Mouse (Mus musculus) ovary, postnatal 10 days (tissue): Measurements from ENCODE around the gene Lmo4.

Experiments
- DNase-seq: peaks from one replicate; pipeline ENCODE4 v3.0.0; 2022; ENCODE audit warnings: low spot score

Gene Lmo4

GRCm38 (mm10) chr3:144203259-144203987 lies 1.6 kb downstream of the Lmo4 start:
- DNase-seq, result no peak

DNA sequence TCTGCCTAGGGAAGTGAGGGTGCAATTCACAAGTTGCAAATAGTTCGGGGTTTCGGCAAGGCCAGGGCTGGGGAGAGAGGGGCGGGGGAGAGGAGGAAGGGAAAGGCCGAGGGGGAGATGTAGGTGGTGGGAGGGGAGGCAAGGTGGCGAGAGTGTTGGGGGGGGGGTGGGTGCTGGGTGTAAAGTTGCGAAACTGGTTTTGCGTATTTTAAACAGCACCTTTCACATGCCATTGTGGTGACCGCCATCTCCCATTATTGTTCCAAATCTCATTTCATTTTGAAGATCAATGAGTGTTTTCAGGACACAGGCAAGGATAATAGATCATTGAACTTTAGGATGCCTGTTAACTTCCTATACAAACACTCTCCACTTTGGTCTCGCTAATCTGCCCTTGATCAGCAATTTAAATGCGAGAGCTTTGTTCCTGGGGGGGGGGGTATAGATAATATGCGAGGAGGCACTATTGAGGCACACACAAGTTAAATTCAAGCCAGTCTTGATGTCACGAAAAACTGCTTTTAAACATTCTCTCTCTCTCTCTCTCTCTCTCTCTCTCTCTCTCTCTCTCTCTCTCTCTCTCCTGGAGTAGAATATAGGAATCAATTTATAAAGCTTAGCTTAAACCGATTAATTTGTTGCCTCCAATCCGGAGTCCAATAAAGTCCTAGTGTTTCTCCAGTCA lies 2.3 kb downstream of the Lmo4 start:
- no peak for DNase-seq

GRCm38 (mm10) chr3:144201794-144202573 lies 3.0 kb downstream of the Lmo4 start:
- DNase-seq, result peak; percentile 64

GRCm38 (mm10) chr3:144185327-144186152 lies 19.5 kb downstream of the Lmo4 start:
- no peak for DNase-seq

- no peak for DNase-seq
Observed at GRCm38 (mm10) chr3:144184918-144185317, 20.1 kb downstream of the Lmo4 start.

- DNase-seq, result no peak
Observed at GRCm38 (mm10) chr3:144182229-144182628, 22.8 kb downstream of the Lmo4 start.

DNA sequence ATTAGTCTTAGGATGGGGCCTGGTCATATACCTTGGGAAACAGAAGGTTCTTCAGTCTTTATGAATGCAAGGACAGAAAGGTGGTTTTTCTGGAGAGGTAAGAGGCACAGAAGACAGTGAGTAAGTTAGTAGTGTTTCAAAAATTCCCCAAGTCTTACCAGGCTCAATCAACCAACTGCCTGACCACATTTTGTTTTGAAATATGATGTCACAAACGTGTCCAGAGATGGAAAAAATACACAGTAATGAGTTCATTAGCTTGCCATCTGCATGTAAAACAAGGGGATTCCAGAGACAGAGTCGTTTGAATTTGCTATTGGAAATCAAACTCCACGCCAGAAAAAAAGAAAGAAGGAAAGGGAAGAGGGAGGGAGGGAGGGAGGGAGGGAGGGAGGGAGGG lies 26.1 kb downstream of the Lmo4 start:
- DNase-seq, result no peak

DNA sequence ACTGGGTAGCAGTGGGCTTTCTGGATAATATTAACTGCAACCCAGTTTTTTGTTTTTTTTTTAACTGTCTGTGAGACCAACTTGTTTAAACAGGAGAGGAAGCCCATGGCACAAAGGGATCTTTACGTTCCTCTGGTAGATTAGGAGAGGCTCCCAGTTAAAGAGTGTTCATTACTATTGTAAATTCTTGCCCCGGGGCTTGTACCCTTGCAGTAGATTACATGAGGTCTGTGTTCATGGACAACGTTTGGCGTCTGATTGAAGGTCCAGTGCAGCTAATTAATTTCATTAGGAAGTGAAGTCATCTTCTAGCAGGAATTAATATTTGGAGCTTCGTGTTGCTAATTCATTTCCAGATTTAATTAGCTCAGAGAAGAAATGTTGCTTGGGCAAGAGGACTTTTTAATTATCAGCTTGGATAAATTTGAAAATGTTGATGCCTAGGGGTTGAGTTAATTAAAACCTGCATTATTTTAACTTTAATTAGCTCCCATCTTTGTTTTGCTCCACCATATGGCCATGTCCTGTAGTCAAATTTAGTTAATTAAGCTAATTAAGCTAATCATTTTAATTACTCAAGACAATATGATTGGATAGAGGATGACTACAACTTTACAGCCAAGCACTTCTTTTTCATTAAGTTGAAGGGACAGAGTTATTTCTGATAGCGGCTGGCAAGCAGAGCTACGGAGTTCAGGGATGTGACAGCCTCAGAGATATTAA lies 31.0 kb downstream of the Lmo4 start:
- DNase-seq, result no peak

DNA sequence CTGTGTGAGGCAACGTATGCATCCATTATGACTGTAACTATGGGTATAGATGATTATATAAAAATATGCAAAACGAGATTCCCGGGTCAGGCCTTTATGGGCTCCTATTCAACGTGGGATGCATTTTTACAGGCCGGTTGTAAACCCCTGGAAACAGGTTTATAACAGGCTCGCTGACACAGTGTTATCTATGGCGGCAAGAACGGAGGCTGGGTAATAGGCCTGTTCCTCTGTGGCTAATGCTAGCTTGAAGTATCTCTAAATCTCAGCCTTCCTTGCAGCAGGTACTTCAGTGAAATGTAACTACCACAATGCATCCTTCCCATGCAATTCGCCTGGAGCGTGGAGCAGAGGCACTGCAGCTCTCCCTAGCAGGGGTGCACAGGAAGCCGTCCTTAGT lies 31.9 kb downstream of the Lmo4 start:
- no peak for DNase-seq

GRCm38 (mm10) chr3:144171749-144172148 lies 33.3 kb downstream of the Lmo4 start:
- no peak for DNase-seq

DNA sequence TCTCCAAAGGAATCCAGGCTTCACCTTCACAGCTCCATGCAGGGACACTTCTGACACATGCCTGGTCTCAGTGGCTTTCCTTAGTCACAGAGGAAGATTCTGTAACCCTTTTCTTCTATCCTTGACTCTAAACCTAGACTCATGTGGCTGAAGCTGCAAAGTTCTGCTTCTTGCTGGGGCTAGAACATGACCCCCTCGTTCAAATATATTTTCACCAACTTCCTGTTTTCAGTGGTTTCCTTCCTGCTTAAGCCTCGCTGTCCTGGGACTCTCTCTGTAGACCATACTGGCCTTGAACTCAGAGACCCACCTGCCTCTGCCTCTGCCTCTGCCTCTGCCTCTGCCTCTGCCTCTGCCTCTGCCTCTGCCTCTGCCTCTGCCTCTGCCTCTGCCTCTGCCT lies 34.5 kb downstream of the Lmo4 start:
- no peak for DNase-seq

- DNase-seq, result no peak
Observed at GRCm38 (mm10) chr3:144166439-144167155, 38.4 kb downstream of the Lmo4 start.

GRCm38 (mm10) chr3:144165439-144165838 lies 39.6 kb downstream of the Lmo4 start:
- no peak for DNase-seq

- DNase-seq, result no peak
Observed at GRCm38 (mm10) chr3:144164665-144165385, 40.2 kb downstream of the Lmo4 start.

- no peak for DNase-seq
Observed at GRCm38 (mm10) chr3:144163718-144164117, 41.3 kb downstream of the Lmo4 start.

DNA sequence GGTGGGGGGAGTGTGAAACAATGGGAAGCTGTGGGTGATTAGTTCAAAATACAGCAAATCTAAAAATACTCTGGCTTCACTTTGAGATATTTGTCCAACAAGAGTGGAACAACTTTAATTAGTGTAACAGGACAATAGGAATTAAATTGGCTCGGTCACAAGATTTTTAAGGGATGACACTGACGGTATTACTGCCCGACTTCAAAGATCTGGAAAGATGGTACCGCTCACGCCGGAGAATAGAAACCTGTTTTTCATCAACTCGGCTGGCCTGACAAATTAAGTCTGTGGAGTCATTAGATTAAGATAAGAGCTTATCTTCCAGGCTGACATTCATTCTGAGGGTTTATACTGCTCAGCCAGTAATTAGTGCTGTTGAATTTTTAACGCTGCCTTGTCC lies 42.9 kb downstream of the Lmo4 start:
- DNase-seq, result no peak

DNA sequence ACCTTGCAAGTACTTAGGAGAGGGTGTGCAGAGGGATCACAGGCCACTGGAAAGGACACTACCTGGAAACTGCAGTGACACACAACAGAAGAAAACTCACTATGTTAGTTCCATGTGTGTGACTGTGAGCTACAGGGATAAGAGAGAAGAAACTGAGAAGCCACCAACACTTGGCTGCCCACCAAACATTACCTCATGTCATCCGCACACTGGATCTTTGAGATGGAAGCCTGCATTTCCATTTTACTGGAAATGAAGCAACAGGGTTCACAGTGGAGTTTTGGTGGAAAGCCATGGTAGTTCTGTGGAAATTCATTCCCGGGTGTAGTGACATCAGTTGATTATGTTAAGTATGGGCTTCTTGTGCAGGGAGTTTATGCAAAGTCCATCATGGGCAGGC lies 43.8 kb downstream of the Lmo4 start:
- no peak for DNase-seq

- DNase-seq, result no peak
Observed at GRCm38 (mm10) chr3:144155746-144156145, 49.3 kb downstream of the Lmo4 start.

- DNase-seq, result no peak
Observed at GRCm38 (mm10) chr3:144153395-144153794, 51.6 kb downstream of the Lmo4 start.

DNA sequence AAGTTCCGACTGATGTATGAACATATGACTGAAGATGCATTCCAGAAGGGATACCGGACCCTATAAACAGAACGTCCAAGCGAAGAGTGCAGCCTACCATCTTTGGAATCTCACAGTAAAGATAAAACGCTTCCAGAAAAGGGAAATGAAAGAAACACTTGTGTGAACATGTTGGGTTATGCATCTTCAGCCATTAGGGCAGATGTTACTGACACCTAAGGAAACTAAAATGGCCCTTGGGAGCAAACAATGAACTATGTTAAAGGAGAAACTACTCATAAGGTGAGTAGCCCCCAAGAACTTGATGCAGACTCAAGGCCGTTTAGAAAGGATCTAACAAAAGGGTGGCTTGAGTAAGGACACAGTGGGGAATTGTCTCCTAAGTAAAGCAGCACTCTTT lies 54.0 kb downstream of the Lmo4 start:
- no peak for DNase-seq
